Mouse (Mus musculus): ENCODE measurements around the gene Hmgcr. TPM values are rescaled to one million over a fixed set of nuclear protein-coding genes. Genes with fewer than 3 reads are reported as not detected.

Gene Hmgcr
- 47.0 and 48.7 TPM in 2 replicates for total RNA-seq (2017)

GRCm38 (mm10) chr13:96670406-96671077, at the start of gene Hmgcr:
TSS of gene Hmgcr (minus strand) at chr13:96670936.
- ATAC-seq (ENCODE audit: extremely low read depth, insufficient number of reproducible peaks, low FRiP score, poor library complexity, severe bottlenecking): peak; percentile 99

DNA sequence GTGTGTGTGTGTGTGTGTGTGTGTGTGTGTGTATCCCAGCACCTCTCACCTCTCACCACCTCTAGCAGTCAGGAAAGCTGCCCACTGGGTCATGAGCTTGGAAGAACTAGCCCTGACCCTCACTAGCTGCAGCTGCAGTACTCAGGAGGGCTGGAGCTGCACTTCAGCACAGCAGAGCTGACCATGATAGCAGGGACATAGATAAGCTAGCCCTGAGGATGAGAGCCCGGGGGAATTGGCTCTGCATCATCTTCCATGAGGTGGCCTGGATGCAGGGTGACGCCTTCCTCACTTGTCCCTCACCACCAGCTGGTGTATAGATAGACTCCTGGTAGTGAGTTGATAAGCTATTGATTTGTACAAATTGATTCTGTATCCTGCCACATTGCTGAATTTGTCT, 49.3 kb upstream of the Hmgcr start:
- ATAC-seq (ENCODE audit: extremely low read depth, insufficient number of reproducible peaks, low FRiP score, poor library complexity, severe bottlenecking): no peak

DNA sequence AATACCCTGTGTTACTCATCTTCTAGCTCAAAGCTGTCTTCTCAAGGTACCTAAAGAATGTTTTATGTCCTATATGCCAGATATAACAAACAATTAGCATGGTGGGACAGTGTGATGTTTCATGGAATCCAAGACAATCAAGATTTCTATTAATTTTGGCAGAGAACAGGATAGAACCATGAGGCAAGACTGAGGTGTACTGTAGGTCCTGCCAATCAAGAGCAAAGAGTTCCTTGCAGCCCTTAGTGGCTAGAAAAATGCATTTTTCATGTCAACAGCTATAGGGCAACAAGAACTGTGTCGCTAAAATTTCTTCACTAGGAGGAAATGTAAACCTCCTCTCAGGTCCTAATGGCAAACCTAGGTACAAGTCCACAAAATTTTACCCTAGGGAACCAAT, 47.1 kb upstream of the Hmgcr start:
- no peak for ATAC-seq (ENCODE audit: extremely low read depth, insufficient number of reproducible peaks, low FRiP score, poor library complexity, severe bottlenecking)

DNA sequence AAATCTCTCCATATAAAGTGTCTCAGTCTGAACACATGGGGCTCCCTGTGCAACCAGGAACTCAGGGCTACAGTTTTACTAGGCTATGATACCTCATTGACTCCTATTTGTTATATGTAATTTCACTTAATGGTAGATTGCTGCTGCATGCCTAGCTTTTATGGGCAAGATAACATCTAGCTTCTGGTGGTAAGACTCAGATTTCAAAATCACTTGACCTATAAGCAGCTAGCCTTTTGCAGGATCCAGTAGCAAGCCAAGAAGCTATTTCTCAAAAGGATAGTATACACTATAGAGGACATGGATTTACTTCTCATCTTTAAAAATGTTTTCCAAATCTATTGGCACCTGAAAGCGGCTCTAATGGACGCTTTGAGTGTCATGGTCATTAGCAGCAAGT, 45.6 kb upstream of the Hmgcr start:
- no peak for ATAC-seq (ENCODE audit: extremely low read depth, insufficient number of reproducible peaks, low FRiP score, poor library complexity, severe bottlenecking)

GRCm38 (mm10) chr13:96709269-96710233, 38.8 kb upstream of the Hmgcr start:
- ATAC-seq (ENCODE audit: extremely low read depth, insufficient number of reproducible peaks, low FRiP score, poor library complexity, severe bottlenecking): no peak

DNA sequence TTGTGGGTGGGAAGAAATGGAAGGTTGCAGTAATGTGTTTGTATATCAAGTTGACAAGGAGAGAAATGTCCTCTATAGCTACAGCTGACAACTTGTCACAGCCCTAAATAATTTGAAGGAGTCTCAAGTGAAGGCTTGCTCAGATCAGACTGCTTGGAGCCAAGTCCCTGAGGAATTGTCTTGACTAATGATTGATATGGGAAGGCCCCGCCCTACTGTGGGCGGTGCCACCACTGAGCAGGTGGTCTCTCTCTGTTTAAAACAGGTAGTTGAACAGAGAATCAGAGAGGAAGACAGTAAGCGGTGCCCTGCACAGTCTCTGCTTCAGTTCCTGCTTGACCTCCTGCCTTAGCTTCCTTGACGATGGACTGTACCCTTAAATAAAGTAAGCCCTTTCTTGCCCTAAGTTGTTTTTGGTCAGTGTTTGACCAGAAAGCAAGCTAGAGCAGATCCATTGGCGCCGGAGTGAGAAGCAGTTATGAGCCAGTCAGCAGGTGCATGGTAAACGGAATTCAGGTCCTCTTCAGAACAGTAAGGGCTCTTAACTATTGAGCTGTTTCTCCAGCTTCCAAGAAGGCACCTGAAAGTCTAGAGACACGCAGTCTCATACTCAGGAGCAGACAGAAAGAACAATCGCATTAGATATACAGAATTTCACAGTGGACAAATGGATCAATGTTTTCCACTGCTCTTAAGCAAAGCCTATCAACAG, 32.0 kb upstream of the Hmgcr start:
- ATAC-seq (ENCODE audit: extremely low read depth, insufficient number of reproducible peaks, low FRiP score, poor library complexity, severe bottlenecking): no peak

DNA sequence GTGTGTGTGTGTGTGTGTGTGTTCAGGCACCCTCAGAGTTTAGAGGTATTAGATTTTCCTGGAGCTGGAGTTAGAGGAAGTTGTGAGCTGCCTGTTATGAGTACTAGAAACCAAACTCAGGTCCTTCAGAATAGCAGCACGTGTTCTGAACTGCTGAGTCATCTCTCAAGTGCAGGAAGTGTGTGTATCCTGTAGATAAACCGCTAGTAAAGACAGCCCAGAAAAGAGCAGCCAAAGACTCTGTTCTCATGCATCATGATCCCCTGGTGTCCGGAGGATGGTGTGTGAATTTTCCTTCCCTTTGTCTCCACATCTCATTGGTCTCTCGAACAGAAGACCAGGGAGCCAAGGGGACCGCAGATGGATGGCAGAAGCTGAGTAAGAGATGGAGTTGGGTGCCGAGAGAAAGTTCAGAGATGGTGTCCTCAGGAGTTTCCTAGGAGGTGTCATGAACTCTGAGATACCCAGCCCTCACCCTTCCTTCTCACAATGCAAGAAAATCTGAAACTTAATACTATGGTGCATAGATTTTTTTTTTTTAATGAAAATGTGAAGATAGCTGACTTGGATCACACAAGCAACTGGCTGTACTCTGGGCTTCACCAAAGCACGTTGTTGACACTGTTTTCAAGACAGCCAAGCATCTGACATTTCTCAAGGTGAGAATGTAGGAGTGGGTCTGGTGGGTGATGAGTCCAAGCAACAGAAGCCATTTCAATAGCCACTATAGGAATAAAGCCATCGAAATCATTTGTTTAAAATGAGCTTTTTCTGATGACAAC, 27.3 kb upstream of the Hmgcr start:
- no peak for ATAC-seq (ENCODE audit: extremely low read depth, insufficient number of reproducible peaks, low FRiP score, poor library complexity, severe bottlenecking)

GRCm38 (mm10) chr13:96695428-96695827, 24.7 kb upstream of the Hmgcr start:
- ATAC-seq (ENCODE audit: extremely low read depth, insufficient number of reproducible peaks, low FRiP score, poor library complexity, severe bottlenecking): no peak

GRCm38 (mm10) chr13:96689901-96690300, 19.2 kb upstream of the Hmgcr start:
- ATAC-seq (ENCODE audit: extremely low read depth, insufficient number of reproducible peaks, low FRiP score, poor library complexity, severe bottlenecking): no peak

GRCm38 (mm10) chr13:96687261-96687660, 16.5 kb upstream of the Hmgcr start:
- no peak for ATAC-seq (ENCODE audit: extremely low read depth, insufficient number of reproducible peaks, low FRiP score, poor library complexity, severe bottlenecking)

GRCm38 (mm10) chr13:96684779-96685178, 14.0 kb upstream of the Hmgcr start:
- no peak for ATAC-seq (ENCODE audit: extremely low read depth, insufficient number of reproducible peaks, low FRiP score, poor library complexity, severe bottlenecking)

DNA sequence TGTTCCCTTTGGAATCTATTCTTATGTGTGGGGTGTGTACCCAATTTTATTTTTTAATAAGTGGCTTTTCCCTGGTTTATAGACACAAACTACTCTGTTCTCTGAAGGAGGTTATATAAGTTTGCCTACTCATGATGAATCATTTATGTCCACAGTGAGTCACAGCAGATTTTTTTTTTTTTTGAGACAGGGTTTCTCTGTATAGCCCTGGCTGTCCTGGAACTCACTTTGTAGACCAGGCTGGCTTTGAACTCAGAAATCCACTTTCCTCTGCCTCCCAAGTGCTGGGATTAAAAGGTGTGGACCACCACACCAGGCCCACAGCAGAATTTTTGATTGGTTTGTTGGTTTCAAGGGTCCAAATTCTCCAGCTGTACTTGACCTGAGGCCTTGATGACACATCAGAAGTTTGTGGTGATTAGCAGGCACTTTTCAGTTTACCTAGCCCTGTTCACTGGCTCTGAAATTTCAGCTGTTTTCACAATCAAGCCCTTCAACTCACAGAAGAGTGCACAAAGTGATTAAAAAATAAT, 10.4 kb upstream of the Hmgcr start:
- no peak for ATAC-seq (ENCODE audit: extremely low read depth, insufficient number of reproducible peaks, low FRiP score, poor library complexity, severe bottlenecking)

GRCm38 (mm10) chr13:96680163-96681087, 9.7 kb upstream of the Hmgcr start:
- no peak for ATAC-seq (ENCODE audit: extremely low read depth, insufficient number of reproducible peaks, low FRiP score, poor library complexity, severe bottlenecking)

DNA sequence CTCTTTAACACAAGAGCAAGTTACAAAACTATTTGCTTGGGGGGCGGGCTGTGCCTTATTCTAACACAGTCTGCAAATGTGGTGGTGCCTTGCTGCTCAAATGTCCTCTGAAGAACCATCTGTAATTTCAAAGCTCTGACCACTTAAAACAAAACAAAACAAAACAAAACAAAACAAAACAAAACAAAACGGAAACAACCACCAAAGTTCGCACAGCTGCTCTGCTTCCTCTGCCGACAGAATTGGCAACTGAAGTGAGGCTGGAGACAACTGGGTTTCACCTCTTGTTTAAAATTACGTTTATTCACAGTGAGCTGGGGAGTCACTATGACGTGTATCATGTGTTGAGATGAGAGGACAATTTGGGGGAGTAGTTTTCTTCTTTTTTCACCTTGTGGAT, 7.9 kb upstream of the Hmgcr start:
- ATAC-seq (ENCODE audit: extremely low read depth, insufficient number of reproducible peaks, low FRiP score, poor library complexity, severe bottlenecking): no peak

- no peak for ATAC-seq (ENCODE audit: extremely low read depth, insufficient number of reproducible peaks, low FRiP score, poor library complexity, severe bottlenecking)
These were observed 6.3 kb upstream of the Hmgcr start for GRCm38 (mm10) chr13:96677071-96677470.

DNA sequence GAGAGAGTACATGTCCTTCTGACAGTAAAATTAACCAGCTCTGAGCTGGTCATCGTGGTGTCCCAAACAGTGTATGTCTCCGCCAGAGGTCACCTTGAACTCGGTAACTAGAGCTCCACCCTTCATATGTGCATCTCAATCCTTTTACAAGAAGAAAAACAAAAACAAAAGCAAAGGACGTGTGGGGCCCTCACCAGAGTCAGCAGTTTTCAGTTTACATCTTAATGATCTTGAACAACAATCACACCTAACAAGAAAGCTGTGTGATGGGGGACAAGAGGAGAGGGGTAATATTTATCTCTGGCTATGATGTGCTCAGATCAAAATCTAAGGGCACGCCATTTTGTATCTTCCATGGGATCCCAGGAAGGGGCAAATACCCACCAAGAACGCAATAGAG, 5.0 kb upstream of the Hmgcr start:
- ATAC-seq (ENCODE audit: extremely low read depth, insufficient number of reproducible peaks, low FRiP score, poor library complexity, severe bottlenecking): no peak

- ATAC-seq (ENCODE audit: extremely low read depth, insufficient number of reproducible peaks, low FRiP score, poor library complexity, severe bottlenecking): no peak
These were observed 3.1 kb upstream of the Hmgcr start for GRCm38 (mm10) chr13:96673817-96674216.

DNA sequence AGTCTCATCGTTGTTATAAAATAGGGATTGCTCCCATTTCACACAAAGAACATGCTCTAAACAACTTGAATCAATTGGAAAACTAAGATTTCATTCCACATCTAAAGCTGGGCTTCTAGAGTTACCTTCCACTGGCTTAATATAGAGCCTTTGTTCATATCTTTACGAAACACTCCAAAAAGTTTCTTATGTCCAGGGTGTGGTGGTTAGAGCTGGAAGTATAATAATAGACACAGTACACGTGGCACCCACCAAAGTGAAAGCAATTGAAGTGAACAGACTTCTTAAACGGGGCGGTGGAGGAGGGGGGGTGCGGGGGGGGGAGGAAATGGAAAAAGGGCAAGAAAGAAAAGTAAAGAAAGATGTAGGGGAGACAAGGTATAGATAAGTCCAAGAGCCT, 1.5 kb upstream of the Hmgcr start:
- ATAC-seq (ENCODE audit: extremely low read depth, insufficient number of reproducible peaks, low FRiP score, poor library complexity, severe bottlenecking): no peak

All from neutrophil, adult 5-6 weeks (primary cell).